Mouse (Mus musculus) urinary bladder, adult 2 months (tissue): ENCODE data around the gene Smim23. TPM values are rescaled to one million over a fixed set of nuclear protein-coding genes. Genes with fewer than 3 reads are reported as not detected.

Experiments
- DNase-seq: peaks from one replicate; pipeline ENCODE4 v3.0.0; 2022; ENCODE audit warnings: low spot score
- polyA plus RNA-seq: library from polyadenylated mRNA; depleted of rRNA; stranded (reverse); fragments of >200 nt; gene quantifications from 2 replicates; pipeline ENCODE4 v1.2.3, GENCODE M21; 2012; rRNA removed

Smim23 gene
- polyA plus RNA-seq, 1 experiment, result not detected

GRCm38 (mm10) chr11:32780747-32781536 is 43.5 kb downstream of the Smim23 start:
- DNase-seq, result no peak

DNA sequence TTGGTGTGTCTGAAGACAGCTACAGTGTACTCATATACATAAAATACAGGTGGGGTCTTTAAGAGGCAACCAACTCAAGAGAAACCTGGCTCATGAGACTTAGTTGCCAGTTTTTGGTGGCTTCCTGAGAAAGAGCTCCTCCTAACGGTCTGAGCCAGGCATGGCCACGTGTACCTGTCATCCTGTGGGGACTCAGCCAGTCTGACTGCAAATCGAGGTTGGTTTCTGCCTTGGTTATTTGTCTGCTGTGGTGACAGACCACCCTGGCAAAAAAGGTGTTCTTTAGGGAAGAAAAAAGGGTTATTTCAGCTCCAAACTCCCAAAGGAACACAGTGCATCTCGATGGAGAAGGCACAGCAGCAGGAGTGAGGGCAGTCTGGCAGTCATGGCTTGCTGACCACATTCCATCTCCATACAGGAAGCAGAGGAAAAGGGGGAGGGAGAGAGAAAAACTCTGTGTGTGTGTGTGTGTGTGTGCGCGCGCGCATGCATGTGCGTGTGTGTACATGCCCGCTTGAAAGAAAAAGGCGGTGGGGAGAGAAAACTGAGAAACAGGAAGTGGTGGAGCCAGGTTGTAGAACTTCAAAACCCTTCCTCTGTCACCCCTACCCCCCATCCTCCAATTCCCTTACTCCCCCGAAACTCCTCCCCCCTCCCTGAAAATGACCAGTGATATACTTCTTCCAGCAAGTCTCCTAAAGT is 55.6 kb downstream of the Smim23 start:
- DNase-seq, result no peak

Other genes with a start within 250 kb of the Smim23 start
- 49.2 and 52.7 TPM in 2 replicates for gene Fbxw11, start 181.9 kb downstream of the Smim23 start, polyA plus RNA-seq